Mouse (Mus musculus) urinary bladder, postnatal 4 days (tissue): ENCODE data around the gene Fgfr4.

Experiments used
- DNase-seq, 2 experiments: peaks; one replicate each; pipeline ENCODE4 v3.0.0; 2021 to 2022; ENCODE audit warnings: low spot score in 2 of 2

Gene Fgfr4

GRCm38 (mm10) chr13:55209649-55210192 lies 57.3 kb downstream of the Fgfr4 start, which contains the start of gene Nsd1:
Nsd1 (plus strand) TSS chr13:55209782.
- no peak for DNase-seq

- peak; percentile 71 to 72 for DNase-seq
Measured at GRCm38 (mm10) chr13:55210193-55210970, 57.9 kb downstream of the Fgfr4 start.

GRCm38 (mm10) chr13:55210971-55211220 lies 58.5 kb downstream of the Fgfr4 start:
- DNase-seq = no peak

DNA sequence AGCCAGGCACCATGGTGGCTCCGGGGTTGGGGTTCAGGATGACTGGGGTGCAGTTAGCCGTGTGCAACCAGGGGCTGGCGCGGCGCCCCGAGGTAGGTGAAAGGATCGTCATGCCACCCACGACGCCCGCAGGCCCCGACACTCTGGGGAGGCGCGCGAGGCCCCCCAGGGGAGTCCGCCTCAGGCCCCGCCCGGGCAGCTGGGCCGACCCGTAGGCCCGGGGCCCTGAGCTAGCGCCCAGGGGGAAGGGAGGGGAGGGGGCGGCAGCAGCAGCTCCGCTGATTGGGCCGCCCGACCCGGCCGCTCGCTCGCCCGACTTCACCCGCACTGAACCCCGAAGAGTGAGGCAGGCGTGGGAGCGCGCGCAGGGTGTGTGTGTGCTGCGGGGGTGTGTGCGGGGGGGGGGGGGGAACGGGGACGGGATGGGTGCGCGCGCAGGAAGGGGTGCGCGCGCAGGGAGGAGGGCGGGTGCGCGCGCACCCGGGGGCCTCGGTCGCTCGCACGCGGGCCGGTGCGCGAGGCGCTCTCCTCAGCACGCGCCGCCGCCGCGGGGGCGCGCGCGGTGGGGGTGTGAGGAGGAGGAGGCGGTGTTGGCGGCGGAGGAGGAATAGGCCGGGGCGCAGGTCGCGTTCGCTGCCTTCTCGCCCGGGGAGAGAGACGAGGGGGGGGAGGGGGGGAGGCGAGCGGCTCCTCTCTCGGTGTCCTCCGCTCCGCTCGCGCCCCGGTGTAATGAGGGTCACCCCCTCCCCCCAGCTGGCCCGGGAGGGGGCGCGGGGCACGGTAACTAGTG lies 59.0 kb downstream of the Fgfr4 start:
- DNase-seq = peak; percentile 86 to 88

GRCm38 (mm10) chr13:55212011-55212360 lies 59.5 kb downstream of the Fgfr4 start:
- DNase-seq = peak in 1 of 2 experiments; percentile 64

DNA sequence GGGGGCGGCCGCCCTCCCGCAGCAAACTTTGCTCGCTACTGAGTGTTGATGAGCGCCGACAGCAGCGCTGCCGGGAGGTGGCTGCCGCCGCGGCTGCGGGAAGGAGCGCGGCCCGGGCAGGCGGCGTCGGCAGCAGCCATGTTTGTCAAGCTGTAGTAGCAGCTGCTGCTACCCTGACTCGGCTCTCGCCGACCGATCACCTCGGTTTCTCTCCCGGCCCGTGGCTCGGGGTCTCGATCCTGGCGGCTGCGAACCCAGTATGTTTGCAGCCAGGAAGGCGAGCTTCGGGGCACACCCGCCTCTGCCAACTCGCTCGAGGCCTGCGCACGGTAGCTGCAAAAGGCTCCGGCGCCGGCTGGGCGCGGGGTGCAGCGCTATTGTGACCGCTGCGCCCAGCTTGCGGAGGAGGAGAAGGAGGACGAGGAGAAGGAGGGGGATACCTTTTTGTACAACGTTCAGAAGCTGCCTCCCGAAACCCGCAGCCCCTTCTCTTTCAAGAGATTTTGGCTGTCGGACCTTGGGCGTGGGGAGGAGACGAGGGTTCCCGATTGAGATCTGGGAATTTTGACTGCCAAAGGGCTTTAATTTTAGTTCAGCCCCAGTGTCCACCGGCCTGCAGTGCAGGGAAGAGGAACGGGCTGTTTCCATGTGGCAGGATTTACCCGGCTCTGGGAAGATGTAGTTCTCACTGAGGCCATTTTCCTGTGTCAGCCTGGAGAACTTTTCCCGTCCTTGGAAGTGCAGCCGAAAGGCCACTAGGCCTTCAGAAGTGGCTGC lies 60.1 kb downstream of the Fgfr4 start:
- peak; percentile 66 to 73 for DNase-seq

DNA sequence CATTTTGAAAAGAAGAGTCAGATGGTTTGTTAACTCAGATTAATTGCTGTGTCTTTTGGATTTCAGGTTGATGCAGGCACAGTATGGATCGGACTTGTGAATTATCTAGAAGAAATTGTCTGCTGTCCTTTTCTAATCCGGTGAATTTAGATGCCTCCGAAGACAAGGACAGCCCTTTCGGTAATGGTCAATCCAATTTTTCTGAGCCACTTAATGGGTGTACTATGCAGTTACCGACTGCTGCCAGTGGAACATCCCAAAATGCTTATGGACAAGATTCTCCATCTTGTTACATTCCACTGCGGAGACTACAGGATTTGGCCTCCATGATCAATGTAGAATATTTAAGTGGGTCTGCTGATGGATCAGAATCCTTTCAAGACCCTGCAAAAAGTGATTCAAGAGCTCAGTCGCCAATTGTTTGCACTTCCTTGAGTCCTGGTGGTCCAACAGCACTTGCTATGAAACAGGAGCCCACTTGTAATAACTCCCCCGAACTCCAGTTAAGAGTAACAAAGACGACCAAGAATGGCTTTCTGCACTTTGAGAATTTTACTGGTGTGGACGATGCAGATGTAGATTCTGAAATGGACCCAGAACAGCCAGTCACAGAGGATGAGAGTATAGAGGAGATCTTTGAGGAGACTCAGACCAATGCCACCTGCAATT lies 60.8 kb downstream of the Fgfr4 start:
- no peak for DNase-seq
